Mouse (Mus musculus): ENCODE data around the gene Hoxd12. TPM values are rescaled to one million over a fixed set of nuclear protein-coding genes. Genes with fewer than 3 reads are reported as not detected.

The Hoxd12 gene
- total and polyA plus RNA-seq, 3 experiments, result not detected

- H3K79me2 ChIP-seq (ENCODE audit: control insufficient read depth, insufficient read depth, low read length, poor library complexity), result no peaks in the 10 kb centered on the region
- H3K4me3 ChIP-seq (ENCODE audit: control insufficient read depth in 1 of 2, insufficient read depth in 1 of 2, low read depth in 2 of 2, low read length in 2 of 2), result no peak overlapping the region
- H3K27ac ChIP-seq (ENCODE audit: control insufficient read depth, low read depth, low read length), result no peak overlapping the region
- no peak overlapping the region for H3K9ac ChIP-seq (ENCODE audit: control insufficient read depth, low read depth, low read length, poor library complexity, severe bottlenecking)
- H3K36me3 ChIP-seq (ENCODE audit: control insufficient read depth in 1 of 2, insufficient read depth in 2 of 2, low read length in 2 of 2), result no peaks in the 10 kb centered on the region
- no peaks in the 10 kb centered on the region for H3K9me3 ChIP-seq (replicated peaks; ENCODE audit: insufficient read depth, low read length)
- no peak for TF ChIP-seq TCF12 (IDR thresholded peaks at IDR 0.05; ENCODE audit: low read depth, low read length)
- no peak for TF ChIP-seq SMC3 (IDR thresholded peaks at IDR 0.05; ENCODE audit: low read depth, low read length)
- TF ChIP-seq TAL1 (IDR thresholded peaks at IDR 0.05; ENCODE audit: low read length), result no peak
- no peak for TF ChIP-seq MAZ (IDR thresholded peaks at IDR 0.05; ENCODE audit: low read depth, low read length)
- TF ChIP-seq MAFK (IDR thresholded peaks at IDR 0.05; ENCODE audit: borderline replicate concordance, low read depth, low read length), result no peak
- TF ChIP-seq MYC (IDR thresholded peaks at IDR 0.05; ENCODE audit: low read depth, low read length), result no peak
- no peak for TF ChIP-seq POLR2AphosphoS5 (IDR thresholded peaks at IDR 0.05; ENCODE audit: borderline replicate concordance, low read depth, low read length)
- no peak for TF ChIP-seq CHD1 (IDR thresholded peaks at IDR 0.05; ENCODE audit: low read depth, low read length)
- TF ChIP-seq MAX (IDR thresholded peaks at IDR 0.05; ENCODE audit: low read length), result no peak
- no peak for TF ChIP-seq POLR2A (IDR thresholded peaks at IDR 0.05; ENCODE audit: control insufficient read depth in 1 of 2, insufficient read depth in 1 of 2, low read depth in 1 of 2, low read length in 2 of 2, poor library complexity in 1 of 2)
- no peak for TF ChIP-seq SIN3A (IDR thresholded peaks at IDR 0.05; ENCODE audit: low read length)
- TF ChIP-seq USF2 (IDR thresholded peaks at IDR 0.05; ENCODE audit: borderline replicate concordance in 1 of 2, insufficient read depth in 1 of 2, low read depth in 1 of 2, low read length in 2 of 2), result no peak
- TF ChIP-seq EP300 (IDR thresholded peaks at IDR 0.05; ENCODE audit: low read depth in 1 of 2, low read length in 2 of 2), result no peak
- TF ChIP-seq E2F4 (IDR thresholded peaks at IDR 0.05; ENCODE audit: borderline replicate concordance, low read depth, low read length), result no peak
- TF ChIP-seq MEF2A (IDR thresholded peaks at IDR 0.05; ENCODE audit: extremely low read depth, insufficient replicate concordance, low read depth, low read length, poor library complexity, severe bottlenecking), result no peak
- TF ChIP-seq ZMIZ1 (IDR thresholded peaks at IDR 0.05; ENCODE audit: low read depth, low read length), result no peak
- no peak for TF ChIP-seq ZNF384 (IDR thresholded peaks at IDR 0.05; ENCODE audit: low read depth, low read length)
- no peak for TF ChIP-seq RAD21 (IDR thresholded peaks at IDR 0.05; ENCODE audit: low read depth, low read length)
- no peak for TF ChIP-seq GABPA (IDR thresholded peaks at IDR 0.05; ENCODE audit: low read depth, low read length)
- no peaks in the 10 kb centered on the region for H3K4me1 ChIP-seq (ENCODE audit: control insufficient read depth in 1 of 2, insufficient read depth in 2 of 2, low read length in 2 of 2)
- peaks cover 0 to 1% of the 10 kb centered on the region in 2 experiments; a peak in 2 of 4 replicates for H3K27me3 ChIP-seq (ENCODE audit: control insufficient read depth in 1 of 2, insufficient read depth in 2 of 2, low read length in 2 of 2)
- DNase-seq (ENCODE audit: low read depth, low spot score), result no peak
Observed at GRCm38 (mm10) chr2:74645631-74646030, 29.2 kb upstream of the Hoxd12 start.

- DNase-seq (ENCODE audit: low read depth, low spot score), result no peak
- Histone ChIP-seq H3K79me2 (ENCODE audit: control insufficient read depth, insufficient read depth, low read length, poor library complexity) (no peaks in the 10 kb centered on the region), H3K27ac (ENCODE audit: control insufficient read depth, low read depth, low read length) (no peak overlapping the region), H3K9ac (ENCODE audit: control insufficient read depth, low read depth, low read length, poor library complexity, severe bottlenecking) (no peak overlapping the region), H3K27me3 (ENCODE audit: control insufficient read depth in 1 of 2, insufficient read depth in 2 of 2, low read length in 2 of 2) (peaks cover 1 to 2% of the 10 kb centered on the region in 2 experiments; a peak in 3 of 4 replicates), H3K4me1 (ENCODE audit: control insufficient read depth in 1 of 2, insufficient read depth in 2 of 2, low read length in 2 of 2) (no peaks in the 10 kb centered on the region), H3K9me3 (replicated peaks; ENCODE audit: insufficient read depth, low read length) (no peaks in the 10 kb centered on the region), H3K36me3 (ENCODE audit: control insufficient read depth in 1 of 2, insufficient read depth in 2 of 2, low read length in 2 of 2) (no peaks in the 10 kb centered on the region), H3K4me3 (ENCODE audit: control insufficient read depth in 1 of 2, insufficient read depth in 1 of 2, low read depth in 2 of 2, low read length in 2 of 2) (no peak overlapping the region)
- TF ChIP-seq ZC3H11A (IDR thresholded peaks at IDR 0.05; ENCODE audit: low read depth, low read length) (no peak), USF2 (IDR thresholded peaks at IDR 0.05; ENCODE audit: borderline replicate concordance in 1 of 2, insufficient read depth in 1 of 2, low read depth in 1 of 2, low read length in 2 of 2) (no peak)
Observed at GRCm38 (mm10) chr2:74647082-74647864, 27.5 kb upstream of the Hoxd12 start.
